Mouse (Mus musculus): Measurements from ENCODE around the gene Myo3b. TPM values are rescaled to one million over a fixed set of nuclear protein-coding genes. Genes with fewer than 3 reads are reported as not detected.

Gene Myo3b
- under 1 TPM in 1 of 2 experiments, not detected in 1; 0.09 TPM for total RNA-seq (2021)
- long read RNA-seq, experiment 1, partial matches to known transcripts, result 0 of 1 reads
- long read RNA-seq, experiment 1, other reads (novel, unspliced or antisense), result 1 of 1 reads
- long read RNA-seq, experiment 2, result 0 reads

- no peak for DNase-seq
Observed at GRCm38 (mm10) chr2:70038752-70039151, at the start of gene Myo3b. Myo3b (plus strand) TSS chr2:70039126.

DNA sequence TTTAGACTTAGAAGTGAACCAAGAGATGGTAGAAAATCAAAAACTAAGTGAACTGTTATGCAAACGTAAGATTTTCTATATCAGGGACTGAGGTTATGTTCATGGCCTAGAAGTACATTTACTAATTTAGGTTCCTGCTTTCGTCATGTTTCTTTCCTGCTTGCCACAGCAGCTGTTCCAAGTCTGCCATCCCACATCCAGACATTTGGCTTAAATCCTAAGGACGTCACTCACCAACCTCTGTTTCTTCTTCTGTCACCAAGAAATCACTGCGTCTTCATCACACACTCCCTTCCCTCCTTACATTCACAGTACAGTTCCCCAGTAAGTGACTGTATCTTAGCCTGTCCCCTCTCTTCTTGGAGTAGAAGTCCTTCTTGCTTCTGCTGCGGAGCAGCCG is 49.7 kb upstream of the Myo3b start:
- no peak for DNase-seq

- DNase-seq, result no peak
Observed at GRCm38 (mm10) chr2:69990647-69991046, 48.3 kb upstream of the Myo3b start.

DNA sequence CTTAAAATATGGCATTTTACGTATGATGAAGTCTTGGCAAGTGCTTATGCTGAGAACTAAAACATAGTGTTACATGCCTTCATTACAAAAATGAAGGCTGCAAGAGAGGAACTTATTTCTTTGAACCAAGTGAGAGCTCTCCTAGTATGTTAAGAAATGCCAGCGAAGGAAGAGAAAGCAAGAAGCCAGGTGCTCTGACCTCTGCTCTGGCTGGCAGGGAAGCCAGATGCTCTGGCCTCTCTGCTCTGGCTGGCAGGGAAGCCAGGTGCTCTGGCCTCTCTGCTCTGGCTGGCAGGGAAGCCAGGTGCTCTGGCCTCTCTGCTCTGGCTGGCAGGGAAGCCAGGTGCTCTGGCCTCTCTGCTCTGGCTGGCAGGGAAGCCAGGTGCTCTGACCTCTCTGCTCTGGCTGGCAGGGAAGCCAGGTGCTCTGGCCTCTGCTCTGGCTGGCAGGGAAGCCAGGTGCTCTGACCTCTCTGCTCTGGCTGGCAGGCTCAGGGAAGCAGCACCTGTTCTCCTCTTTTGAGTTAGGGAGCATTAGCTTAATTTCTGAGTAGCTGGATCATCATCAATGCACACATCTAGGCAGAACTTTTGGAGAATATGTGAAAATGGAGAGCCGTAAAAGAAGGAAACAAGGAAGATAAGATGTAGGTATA is 44.7 kb upstream of the Myo3b start:
- DNase-seq, result peak; percentile 7

DNA sequence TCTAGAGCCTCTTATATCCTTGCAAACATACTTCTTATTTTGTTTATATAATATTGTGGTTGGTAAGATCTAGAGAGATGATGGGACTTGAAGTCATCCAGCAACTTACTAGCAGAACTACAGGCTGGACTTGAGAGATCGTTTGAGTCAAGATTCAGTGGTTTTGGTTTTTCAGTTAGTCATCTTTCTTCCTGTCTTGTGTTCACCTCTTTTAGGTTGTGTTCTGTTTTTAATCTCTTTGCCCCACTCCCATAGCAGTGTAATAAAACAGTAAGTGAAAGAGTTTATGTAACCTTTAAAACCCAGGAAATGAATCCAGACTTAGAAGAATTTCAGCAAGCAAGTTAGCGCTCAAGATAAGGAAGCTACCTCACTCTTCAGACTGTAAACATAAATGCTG is 44.1 kb upstream of the Myo3b start:
- DNase-seq, result no peak

DNA sequence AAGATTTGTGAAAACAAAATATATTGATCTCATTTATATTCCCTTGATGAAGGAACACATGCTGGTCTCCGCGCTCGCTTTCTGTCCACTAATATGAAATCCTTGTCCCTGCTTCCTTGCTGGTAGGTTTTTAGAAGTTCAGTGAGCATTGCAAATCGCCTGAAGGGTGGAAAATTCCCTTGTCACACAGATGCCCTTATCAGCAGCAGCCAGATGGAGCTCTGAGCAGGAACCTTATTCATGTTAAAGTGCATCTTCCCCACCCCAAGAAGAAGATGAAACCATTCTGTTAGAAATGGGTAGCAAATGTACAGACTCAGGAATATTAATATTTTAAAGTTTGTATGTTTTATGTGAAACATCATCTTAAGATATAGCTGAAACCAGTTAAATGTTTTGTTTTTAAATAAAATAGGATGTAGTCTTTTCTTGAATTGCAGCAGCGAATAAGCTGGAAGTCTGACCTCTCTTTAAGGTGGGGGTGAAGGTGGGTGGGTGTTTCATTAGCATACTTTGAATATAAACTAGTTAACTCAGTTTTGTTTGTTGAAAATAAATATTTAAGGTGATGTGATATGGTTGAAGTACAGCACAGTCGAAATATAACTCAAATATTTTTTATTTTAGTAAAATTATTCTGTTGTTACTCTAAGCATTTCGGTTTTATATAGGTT is 39.7 kb upstream of the Myo3b start:
- DNase-seq, result no peak

DNA sequence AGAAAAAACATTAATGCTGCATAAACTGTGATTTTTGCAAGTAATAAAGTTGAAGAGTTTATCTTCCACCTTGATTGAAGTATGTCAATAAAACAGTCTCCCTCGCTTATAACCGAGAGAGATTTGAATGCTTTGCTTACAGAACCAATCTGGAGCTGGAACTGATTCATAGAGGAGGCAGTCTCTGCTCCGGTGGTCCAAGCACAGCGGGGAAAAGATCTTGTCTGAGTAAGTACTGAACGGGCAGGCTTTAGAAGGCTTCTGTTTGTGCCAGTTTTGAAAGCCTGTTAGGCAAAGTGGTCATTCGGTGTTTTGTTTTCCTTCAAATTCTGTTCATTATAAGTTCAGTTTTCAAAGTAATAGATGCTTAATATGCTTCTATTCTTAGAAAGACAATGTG is 38.6 kb upstream of the Myo3b start:
- DNase-seq, result no peak

- DNase-seq, result no peak
Observed at GRCm38 (mm10) chr2:70006492-70006891, 32.4 kb upstream of the Myo3b start.

DNA sequence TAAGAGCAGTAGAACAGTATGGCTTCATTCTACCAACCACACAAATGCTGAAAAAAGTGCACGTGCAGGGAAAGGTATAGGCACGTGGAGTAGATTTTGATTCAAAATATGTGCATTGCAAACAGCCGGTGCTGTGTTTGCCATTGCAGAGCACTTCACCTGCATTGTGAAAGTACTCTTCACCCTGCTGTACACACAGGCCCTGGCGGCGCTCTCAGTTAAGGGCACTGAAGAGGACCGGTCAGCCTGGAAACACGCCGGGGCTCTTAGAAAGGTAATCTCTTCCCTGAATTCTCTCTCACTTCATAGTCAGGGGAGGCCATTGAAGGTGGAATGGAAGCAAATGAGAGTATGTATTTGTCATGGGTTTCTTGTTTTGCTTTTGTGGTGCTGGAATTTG is 26.0 kb upstream of the Myo3b start:
- no peak for DNase-seq

- DNase-seq, result no peak
Observed at GRCm38 (mm10) chr2:70018236-70018635, 20.7 kb upstream of the Myo3b start.

- no peak for DNase-seq
Observed at GRCm38 (mm10) chr2:70024454-70024853, 14.5 kb upstream of the Myo3b start.

DNA sequence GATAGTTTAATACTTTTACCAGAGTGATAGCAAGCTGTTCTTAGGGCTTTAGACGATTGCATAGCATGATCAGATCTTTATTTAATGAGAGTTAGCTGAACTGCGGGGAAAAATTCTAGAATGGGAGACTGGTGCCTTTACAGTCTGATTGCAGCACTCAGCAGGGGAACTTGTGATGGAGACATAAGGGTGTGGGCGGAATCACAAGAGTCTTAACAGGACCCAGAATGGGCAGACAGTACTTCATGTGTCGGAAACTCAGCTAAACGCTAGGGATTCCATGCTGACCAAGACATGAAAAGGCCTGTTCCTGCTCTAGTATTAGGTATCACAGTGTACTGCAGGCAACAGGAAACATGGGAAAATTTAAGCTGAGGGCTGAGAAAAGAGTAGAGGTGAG is 13.2 kb upstream of the Myo3b start:
- DNase-seq, result no peak

DNA sequence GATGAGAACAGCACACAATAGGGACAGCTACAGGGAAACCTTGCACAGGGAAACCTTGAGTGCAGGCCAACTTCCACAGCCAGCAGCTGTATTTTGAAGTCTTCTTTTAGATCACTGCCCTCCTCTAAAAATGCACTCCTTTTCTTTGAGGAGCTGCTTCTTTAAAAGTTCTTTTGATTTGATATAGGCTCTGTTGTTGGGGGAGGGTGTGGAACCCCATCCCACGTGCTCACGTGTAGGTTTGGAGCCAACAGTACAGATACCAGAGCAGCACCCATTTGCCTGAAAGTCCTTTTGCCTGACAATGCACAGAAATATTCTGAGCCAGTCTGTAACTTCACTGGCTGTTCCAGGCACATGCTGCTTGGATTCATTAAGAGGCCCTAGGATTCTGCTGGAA is 7.5 kb upstream of the Myo3b start:
- no peak for DNase-seq

DNA sequence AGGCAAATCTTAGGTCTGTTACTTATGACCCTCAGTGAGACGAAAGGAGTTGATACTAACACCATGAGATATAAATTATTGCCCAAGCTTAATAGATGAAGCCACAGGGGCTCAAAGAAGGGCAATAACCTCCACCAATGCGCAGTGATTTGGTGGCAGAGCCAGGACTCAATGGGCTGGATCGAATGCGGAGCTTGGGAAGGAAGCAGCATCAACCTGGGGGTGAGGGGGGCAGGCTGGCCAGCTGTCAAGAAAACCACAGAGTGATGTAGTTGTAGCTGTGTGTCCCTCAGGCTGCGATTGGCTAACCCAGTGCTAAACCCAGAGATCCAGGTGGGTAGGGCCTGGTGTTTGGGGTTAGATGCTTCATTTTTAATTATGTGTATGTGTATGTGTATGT is 4.0 kb upstream of the Myo3b start:
- no peak for DNase-seq

DNA sequence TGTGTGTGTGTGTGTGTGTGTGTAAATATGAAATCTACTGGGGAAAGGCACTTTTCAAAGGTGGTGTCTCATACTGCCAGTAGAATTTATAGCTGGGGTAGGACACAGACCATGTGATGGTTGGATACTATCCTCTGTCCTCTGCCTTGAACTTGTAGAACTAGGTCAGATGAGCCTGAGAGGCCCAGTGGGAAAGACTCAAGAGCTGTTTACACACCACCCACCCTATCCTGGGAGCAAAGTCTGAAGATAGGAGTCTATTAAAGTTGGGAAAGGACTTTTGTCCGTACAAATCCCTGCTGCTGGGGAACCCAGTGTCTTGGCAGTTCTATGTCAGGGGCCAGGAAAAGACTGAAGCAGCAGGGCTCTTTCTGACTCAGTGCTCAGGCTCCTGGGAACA is 3.6 kb upstream of the Myo3b start:
- no peak for DNase-seq

- no peak for DNase-seq
Observed at GRCm38 (mm10) chr2:70037221-70037620, 1.7 kb upstream of the Myo3b start.

DNA sequence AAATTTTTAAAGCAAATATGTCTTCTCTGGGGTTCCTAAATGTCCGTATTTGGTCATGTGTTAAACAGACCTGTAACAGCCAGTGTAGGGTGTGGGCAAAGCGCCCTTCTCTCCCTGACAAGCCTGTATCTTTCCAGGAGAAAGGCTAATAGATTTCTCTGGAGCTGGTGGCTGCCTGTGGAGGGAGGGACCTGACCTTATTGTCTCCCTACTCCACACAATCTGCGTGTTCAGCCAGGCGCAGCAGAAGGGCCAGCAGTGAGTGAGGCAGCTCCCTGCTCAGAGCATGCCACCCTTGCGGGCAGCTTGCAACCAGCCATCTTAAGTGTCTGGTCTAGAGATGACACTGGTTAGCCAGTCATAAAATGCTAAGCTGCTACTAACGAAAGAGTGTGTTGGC is 5.5 kb downstream of the Myo3b start:
- DNase-seq, result no peak

- no peak for DNase-seq
Observed at GRCm38 (mm10) chr2:70047868-70048267, 8.9 kb downstream of the Myo3b start.

GRCm38 (mm10) chr2:70053803-70054202 is 14.9 kb downstream of the Myo3b start:
- DNase-seq, result no peak

- DNase-seq, result no peak
Observed at GRCm38 (mm10) chr2:70058201-70058600, 19.3 kb downstream of the Myo3b start.

- no peak for DNase-seq
Observed at GRCm38 (mm10) chr2:70060359-70061345, 21.7 kb downstream of the Myo3b start.

DNA sequence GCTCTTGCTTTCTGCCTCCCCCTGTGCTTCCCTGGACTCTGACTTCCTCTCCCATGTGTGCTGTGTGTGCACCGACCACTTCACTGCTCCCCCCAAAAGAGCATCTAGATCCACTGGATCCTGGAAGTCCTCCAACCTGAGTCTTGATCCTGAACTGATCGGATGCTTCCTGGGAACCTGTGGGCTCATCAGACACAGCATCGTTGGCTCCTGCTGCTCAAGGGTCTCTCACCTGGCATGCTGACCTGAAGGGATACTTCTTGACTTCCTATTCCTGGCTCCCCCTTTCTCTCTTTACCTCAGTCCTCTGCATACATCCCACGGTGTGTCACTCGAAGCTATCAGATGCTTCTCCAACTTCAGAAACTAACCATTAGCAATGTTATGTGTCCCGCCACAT is 26.2 kb downstream of the Myo3b start:
- no peak for DNase-seq
